Mouse (Mus musculus): Measurements from ENCODE around the gene Mief1. TPM values are rescaled to one million over a fixed set of nuclear protein-coding genes. Genes with fewer than 3 reads are reported as not detected.

Mief1 gene
- polyA plus RNA-seq, 1 experiment from 2014 or later, result 47.3 TPM

GRCm38 (mm10) chr15:80203406-80203805, 30.4 kb upstream of the Mief1 start:
- no peaks in the 10 kb centered on the region for H3K4me1 ChIP-seq (ENCODE audit: control insufficient read depth, insufficient read depth, low read length)
- no peak for ATAC-seq (ENCODE audit: insufficient read depth, low FRiP score, low TSS enrichment)
- no peaks in the 10 kb centered on the region for H3K36me3 ChIP-seq (ENCODE audit: control insufficient read depth, insufficient read depth, low read length)
- H3K9me3 ChIP-seq (ENCODE audit: control insufficient read depth, low read length), result no peaks in the 10 kb centered on the region
- 36% methylated on average over 4 of the region's 4 CpGs for WGBS
- no peak overlapping the region for H3K4me3 ChIP-seq (ENCODE audit: low read depth, low read length)
- H3K27ac ChIP-seq (ENCODE audit: low read depth, low read length), result no peak overlapping the region
- H3K9ac ChIP-seq (ENCODE audit: low read length), result no peak overlapping the region
- no peaks in the 10 kb centered on the region for H3K27me3 ChIP-seq (ENCODE audit: control insufficient read depth, insufficient read depth, low read length)
- no peak for DNase-seq (ENCODE audit: low spot score)
- H3K4me2 ChIP-seq (ENCODE audit: low read depth), result no peak overlapping the region

GRCm38 (mm10) chr15:80206057-80206565, 27.7 kb upstream of the Mief1 start:
- DNase-seq (ENCODE audit: low spot score), result no peak
- no peak overlapping the region for H3K27ac ChIP-seq (ENCODE audit: low read depth, low read length)
- no peaks in the 10 kb centered on the region for H3K36me3 ChIP-seq (ENCODE audit: control insufficient read depth, insufficient read depth, low read length)
- no peaks in the 10 kb centered on the region for H3K9me3 ChIP-seq (ENCODE audit: control insufficient read depth, low read length)
- WGBS, result 92% methylated on average over 3 of the region's 3 CpGs
- no peak for ATAC-seq (ENCODE audit: insufficient read depth, low FRiP score, low TSS enrichment)
- H3K4me1 ChIP-seq (ENCODE audit: control insufficient read depth, insufficient read depth, low read length), result no peaks in the 10 kb centered on the region
- no peak overlapping the region for H3K4me2 ChIP-seq (ENCODE audit: low read depth)
- no peaks in the 10 kb centered on the region for H3K27me3 ChIP-seq (ENCODE audit: control insufficient read depth, insufficient read depth, low read length)
- H3K9ac ChIP-seq (ENCODE audit: low read length), result no peak overlapping the region
- H3K4me3 ChIP-seq (ENCODE audit: low read depth, low read length), result no peak overlapping the region

GRCm38 (mm10) chr15:80208446-80208845, 25.4 kb upstream of the Mief1 start:
- WGBS, result 29% methylated on average over 4 of the region's 4 CpGs

GRCm38 (mm10) chr15:80213688-80214087, 20.1 kb upstream of the Mief1 start:
- Histone ChIP-seq H3K9me3 (ENCODE audit: control insufficient read depth, low read length) (no peaks in the 10 kb centered on the region), H3K27ac (ENCODE audit: low read depth, low read length) (no peak overlapping the region), H3K4me1 (ENCODE audit: control insufficient read depth, insufficient read depth, low read length) (no peaks in the 10 kb centered on the region), H3K4me3 (ENCODE audit: low read depth, low read length) (no peak overlapping the region), H3K27me3 (ENCODE audit: control insufficient read depth, insufficient read depth, low read length) (no peaks in the 10 kb centered on the region), H3K4me2 (ENCODE audit: low read depth) (no peak overlapping the region), H3K9ac (ENCODE audit: low read length) (no peak overlapping the region), H3K36me3 (ENCODE audit: control insufficient read depth, insufficient read depth, low read length) (no peaks in the 10 kb centered on the region)
- DNase-seq (ENCODE audit: low spot score), result no peak
- ATAC-seq (ENCODE audit: insufficient read depth, low FRiP score, low TSS enrichment), result no peak

More at GRCm38 (mm10) chr15:80208446-80208845, 25.4 kb upstream of the Mief1 start:
- H3K9me3 ChIP-seq (ENCODE audit: control insufficient read depth, low read length), result no peaks in the 10 kb centered on the region
- ATAC-seq (ENCODE audit: insufficient read depth, low FRiP score, low TSS enrichment), result no peak
- H3K27me3 ChIP-seq (ENCODE audit: control insufficient read depth, insufficient read depth, low read length), result no peaks in the 10 kb centered on the region
- no peak overlapping the region for H3K27ac ChIP-seq (ENCODE audit: low read depth, low read length)
- no peak overlapping the region for H3K9ac ChIP-seq (ENCODE audit: low read length)
- no peak for DNase-seq (ENCODE audit: low spot score)
- H3K4me1 ChIP-seq (ENCODE audit: control insufficient read depth, insufficient read depth, low read length), result no peaks in the 10 kb centered on the region
- H3K36me3 ChIP-seq (ENCODE audit: control insufficient read depth, insufficient read depth, low read length), result no peaks in the 10 kb centered on the region
- no peak overlapping the region for H3K4me2 ChIP-seq (ENCODE audit: low read depth)
- no peak overlapping the region for H3K4me3 ChIP-seq (ENCODE audit: low read depth, low read length)

- Histone ChIP-seq H3K36me3 (ENCODE audit: control insufficient read depth, insufficient read depth, low read length) (no peaks in the 10 kb centered on the region), H3K27me3 (ENCODE audit: control insufficient read depth, insufficient read depth, low read length) (no peaks in the 10 kb centered on the region), H3K27ac (ENCODE audit: low read depth, low read length) (no peak overlapping the region), H3K4me1 (ENCODE audit: control insufficient read depth, insufficient read depth, low read length) (no peaks in the 10 kb centered on the region), H3K4me2 (ENCODE audit: low read depth) (no peak overlapping the region), H3K9ac (ENCODE audit: low read length) (no peak overlapping the region; the same call in 1 of the 2 replicates), H3K4me3 (ENCODE audit: low read depth, low read length) (no peak overlapping the region), H3K9me3 (ENCODE audit: control insufficient read depth, low read length) (no peaks in the 10 kb centered on the region)
- no peak for DNase-seq (ENCODE audit: low spot score)
- no peak for ATAC-seq (ENCODE audit: insufficient read depth, low FRiP score, low TSS enrichment)
- 21% methylated on average over 9 of the region's 10 CpGs for WGBS
These were observed 17.9 kb upstream of the Mief1 start for GRCm38 (mm10) chr15:80215716-80216479.

GRCm38 (mm10) chr15:80216480-80216820, 17.4 kb upstream of the Mief1 start:
- no peak overlapping the region for H3K4me3 ChIP-seq (ENCODE audit: low read depth, low read length)
- H3K27me3 ChIP-seq (ENCODE audit: control insufficient read depth, insufficient read depth, low read length), result no peaks in the 10 kb centered on the region
- no peak overlapping the region for H3K9ac ChIP-seq (ENCODE audit: low read length)
- H3K4me1 ChIP-seq (ENCODE audit: control insufficient read depth, insufficient read depth, low read length), result no peaks in the 10 kb centered on the region
- 69% methylated on average over 9 of the region's 9 CpGs for WGBS
- no peak for DNase-seq (ENCODE audit: low spot score)
- H3K27ac ChIP-seq (ENCODE audit: low read depth, low read length), result no peak overlapping the region
- no peaks in the 10 kb centered on the region for H3K36me3 ChIP-seq (ENCODE audit: control insufficient read depth, insufficient read depth, low read length)
- no peak for ATAC-seq (ENCODE audit: insufficient read depth, low FRiP score, low TSS enrichment)
- no peak overlapping the region for H3K4me2 ChIP-seq (ENCODE audit: low read depth)
- H3K9me3 ChIP-seq (ENCODE audit: control insufficient read depth, low read length), result no peaks in the 10 kb centered on the region

- DNase-seq (ENCODE audit: low spot score) (no peak), ATAC-seq (ENCODE audit: insufficient read depth, low FRiP score, low TSS enrichment) (no peak)
- WGBS, result 86% methylated on average over 10 of the region's 10 CpGs
- Histone ChIP-seq H3K27ac (ENCODE audit: low read depth, low read length) (no peak overlapping the region), H3K4me2 (ENCODE audit: low read depth) (no peak overlapping the region), H3K9me3 (ENCODE audit: control insufficient read depth, low read length) (no peaks in the 10 kb centered on the region), H3K4me1 (ENCODE audit: control insufficient read depth, insufficient read depth, low read length) (no peaks in the 10 kb centered on the region), H3K4me3 (ENCODE audit: low read depth, low read length) (no peak overlapping the region), H3K36me3 (ENCODE audit: control insufficient read depth, insufficient read depth, low read length) (no peaks in the 10 kb centered on the region), H3K9ac (ENCODE audit: low read length) (no peak overlapping the region), H3K27me3 (ENCODE audit: control insufficient read depth, insufficient read depth, low read length) (no peaks in the 10 kb centered on the region)
These were observed 16.3 kb upstream of the Mief1 start for GRCm38 (mm10) chr15:80217476-80217875.

- no peaks in the 10 kb centered on the region for H3K36me3 ChIP-seq (ENCODE audit: control insufficient read depth, insufficient read depth, low read length)
- H3K27ac ChIP-seq (ENCODE audit: low read depth, low read length), result no peak overlapping the region
- no peaks in the 10 kb centered on the region for H3K27me3 ChIP-seq (ENCODE audit: control insufficient read depth, insufficient read depth, low read length)
- DNase-seq (ENCODE audit: low spot score) (peak; percentile 32), ATAC-seq (ENCODE audit: insufficient read depth, low FRiP score, low TSS enrichment) (no peak)
- 53% methylated on average over 14 of the region's 14 CpGs for WGBS
- H3K9ac ChIP-seq (ENCODE audit: low read length), result no peak overlapping the region
- H3K4me3 ChIP-seq (ENCODE audit: low read depth, low read length), result no peak overlapping the region
- no peak overlapping the region for H3K4me2 ChIP-seq (ENCODE audit: low read depth)
- no peaks in the 10 kb centered on the region for H3K4me1 ChIP-seq (ENCODE audit: control insufficient read depth, insufficient read depth, low read length)
- H3K9me3 ChIP-seq (ENCODE audit: control insufficient read depth, low read length), result no peaks in the 10 kb centered on the region
These were observed 14.6 kb upstream of the Mief1 start for GRCm38 (mm10) chr15:80219211-80219610.

Data from neural tube, embryonic 11.5 days (tissue).